Mouse (Mus musculus) c-Kit-positive CD71-positive TER-119-negative erythroid progenitor cells, embryonic 14.5 days (primary cell): ENCODE data around the gene Sim1.

Experiments
- DNase-seq: peaks from one replicate; pipeline ENCODE4 v3.0.0-alpha.2; 2013; ENCODE audit warnings: low read depth

The Sim1 gene

DNA sequence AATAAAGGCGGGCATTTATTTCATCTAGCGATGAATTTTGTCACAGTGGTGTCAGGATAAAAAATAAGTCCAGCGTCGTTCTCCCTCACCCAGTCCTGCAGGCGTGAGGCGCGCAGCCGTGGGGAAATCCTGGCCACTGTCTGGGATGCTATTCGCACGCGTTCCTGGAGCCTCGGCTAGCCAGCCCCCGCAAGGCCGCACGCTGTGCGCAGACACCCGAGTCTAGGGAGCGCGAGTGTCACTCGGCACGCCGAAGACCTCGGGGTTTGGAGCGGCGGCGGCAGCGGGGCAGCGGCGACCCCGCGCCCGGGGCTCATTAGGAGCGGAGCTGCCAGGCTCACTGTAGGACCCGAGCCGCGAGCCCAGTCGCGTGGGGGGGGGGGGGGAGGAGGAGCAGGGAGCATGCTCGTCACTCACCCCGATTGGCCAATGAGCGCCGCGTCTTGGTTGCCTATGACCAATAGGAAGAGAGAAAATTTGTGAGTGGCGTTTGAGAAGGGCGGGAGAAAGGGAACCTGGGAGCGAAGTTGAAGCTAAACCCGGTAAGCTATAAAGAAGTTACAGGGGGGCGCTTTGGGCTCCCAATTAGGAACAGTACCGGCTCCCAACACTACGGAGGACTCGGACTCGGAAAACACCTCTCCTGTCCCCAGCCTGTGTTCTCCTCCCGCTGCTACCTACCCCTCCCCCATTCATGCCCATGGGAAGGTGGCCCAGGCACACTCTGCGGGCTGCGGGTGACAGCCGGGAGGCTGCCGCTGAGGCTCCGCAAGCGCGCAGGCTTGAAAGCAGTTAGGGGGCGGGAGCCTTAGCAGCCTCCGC is at the start of gene Sim1:
Gene Sim1, plus strand, starts transcription at position 585 of the 822 bp plus-strand sequence.
- DNase-seq, result no peak

GRCm38 (mm10) chr10:50868202-50868601 is 26.4 kb upstream of the Sim1 start:
- no peak for DNase-seq

- no peak for DNase-seq
Observed at GRCm38 (mm10) chr10:50876952-50877351, 17.6 kb upstream of the Sim1 start.

GRCm38 (mm10) chr10:50881476-50882069 is 13.0 kb upstream of the Sim1 start:
- no peak for DNase-seq

- no peak for DNase-seq
Observed at GRCm38 (mm10) chr10:50882366-50882765, 12.2 kb upstream of the Sim1 start.

GRCm38 (mm10) chr10:50886305-50886704 is 8.2 kb upstream of the Sim1 start:
- DNase-seq, result no peak

DNA sequence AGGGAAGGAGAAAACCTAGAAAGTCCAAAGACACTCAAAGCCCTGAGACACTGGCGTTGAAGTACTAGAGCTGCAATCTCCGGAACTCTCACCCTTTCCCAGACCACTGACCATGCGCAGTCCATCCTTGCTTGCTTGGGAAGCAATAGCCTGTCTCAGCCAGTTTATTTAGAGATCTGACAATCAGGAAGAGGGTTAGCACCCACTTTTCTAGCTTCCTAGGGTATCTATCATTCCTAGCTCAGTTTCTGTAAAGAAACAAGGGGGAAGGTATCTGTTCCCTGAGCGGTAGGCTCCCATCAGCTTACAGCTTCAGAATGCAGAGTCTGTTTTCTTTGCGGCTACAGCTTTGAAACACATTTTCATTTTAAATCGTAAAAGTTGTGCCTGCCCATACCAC is 3.9 kb upstream of the Sim1 start:
- no peak for DNase-seq

DNA sequence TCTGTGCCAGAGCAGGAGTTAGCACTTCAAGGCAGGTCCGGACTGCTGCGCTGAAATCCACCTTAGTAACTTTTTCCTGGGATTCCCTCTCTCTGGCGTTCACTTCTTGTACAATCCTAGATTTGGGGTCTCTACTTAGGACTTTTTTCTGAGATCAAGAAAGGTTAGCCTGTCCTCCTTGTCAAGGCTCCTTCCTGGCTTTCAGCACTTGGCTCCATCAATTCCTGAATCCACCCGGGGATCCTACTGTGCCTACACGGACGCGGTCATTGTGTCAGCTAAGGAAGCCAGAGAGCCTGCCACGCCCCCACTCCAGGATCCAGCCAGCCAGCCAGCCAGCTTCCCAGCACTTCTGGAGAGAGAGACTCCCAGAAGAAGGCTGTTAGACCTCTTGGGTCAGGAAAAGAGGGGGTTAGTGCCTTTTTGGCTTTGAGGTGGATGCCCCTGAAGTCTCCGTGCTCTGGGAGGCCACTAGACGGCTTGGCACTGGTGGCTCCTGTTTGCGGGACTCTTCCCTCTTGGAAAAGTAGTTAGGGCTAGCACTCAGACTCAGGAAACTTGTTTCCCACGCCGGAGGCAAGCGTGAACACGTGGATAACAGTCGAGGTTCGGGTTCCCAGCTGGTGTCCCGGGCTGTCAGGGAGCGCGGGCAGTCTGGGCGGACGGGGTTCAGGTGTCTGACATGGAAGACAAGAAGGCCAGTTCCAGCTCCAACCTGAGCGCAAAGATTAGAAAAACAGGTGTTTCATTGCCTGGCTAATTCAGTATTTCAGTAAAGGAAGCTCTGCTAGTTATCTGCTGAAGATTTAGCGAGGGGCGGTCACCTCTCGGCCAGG is 2.5 kb upstream of the Sim1 start:
- no peak for DNase-seq

DNA sequence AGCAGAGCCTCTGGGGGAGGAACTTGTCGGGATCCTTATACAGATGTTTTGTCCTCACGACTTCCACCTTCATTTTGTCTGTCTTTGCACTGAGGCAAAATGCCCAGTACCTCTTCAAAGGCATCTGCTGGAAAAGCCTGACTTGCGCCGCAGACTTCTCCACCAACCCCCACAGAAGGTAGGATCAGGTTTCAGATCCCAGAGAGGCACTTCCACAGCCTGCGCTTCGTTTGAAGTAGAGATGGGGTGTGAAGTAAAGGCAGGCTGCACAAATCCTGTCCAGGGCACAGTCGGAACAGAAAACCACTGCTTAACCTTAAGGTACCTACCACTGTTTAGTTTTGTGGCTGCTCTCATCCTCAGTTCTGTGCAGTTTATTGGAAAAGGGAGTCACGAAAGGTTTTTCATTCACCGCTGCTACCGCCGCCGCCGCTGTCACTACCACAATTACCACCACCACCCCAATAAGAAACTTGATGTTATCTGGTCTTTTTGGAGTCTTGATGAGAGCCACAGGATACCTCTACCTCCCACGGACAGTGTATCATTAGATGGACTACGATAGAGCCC is 1.7 kb upstream of the Sim1 start:
- DNase-seq, result no peak

- no peak for DNase-seq
Observed at GRCm38 (mm10) chr10:50893546-50893945, 1.0 kb upstream of the Sim1 start.

DNA sequence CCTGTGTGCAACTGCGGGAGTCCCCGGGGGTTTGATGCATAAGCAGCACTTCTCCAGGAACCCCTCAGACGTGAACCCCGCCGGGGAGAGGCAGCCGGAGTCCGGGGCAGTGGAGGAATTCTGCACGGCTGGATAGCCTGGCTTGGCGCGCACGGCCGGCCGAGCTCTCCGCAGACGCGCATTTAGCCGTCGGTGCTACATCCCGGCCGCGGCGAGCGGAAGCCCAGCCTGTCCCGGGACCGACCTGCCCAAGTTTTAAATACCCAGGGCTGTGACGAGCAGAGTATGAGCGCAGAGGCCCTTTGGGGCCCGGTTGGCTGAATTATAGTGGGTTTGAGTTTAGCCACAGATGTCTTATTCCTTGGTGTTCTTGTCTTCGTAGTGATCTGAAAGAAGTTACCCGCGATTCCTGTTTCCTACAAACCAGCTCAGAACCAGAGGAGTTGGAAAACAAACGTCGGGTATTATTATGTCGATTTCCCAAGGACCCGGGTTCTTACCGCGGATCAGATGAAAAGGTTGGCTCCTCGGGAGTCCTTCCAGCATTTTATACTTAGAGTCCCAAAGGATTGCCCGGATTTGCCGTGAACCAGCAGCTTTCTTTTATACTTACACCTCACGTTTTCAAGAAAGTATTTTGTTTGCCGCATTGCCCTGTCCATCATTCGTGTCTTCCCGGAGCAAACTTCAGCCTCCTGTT is 687 bp downstream of the Sim1 start:
- no peak for DNase-seq

GRCm38 (mm10) chr10:50895881-50896766 is 1.6 kb downstream of the Sim1 start:
- DNase-seq, result no peak

GRCm38 (mm10) chr10:50896767-50897390 is 2.3 kb downstream of the Sim1 start:
- no peak for DNase-seq

- DNase-seq, result no peak
Observed at GRCm38 (mm10) chr10:50897530-50898471, 3.2 kb downstream of the Sim1 start.

GRCm38 (mm10) chr10:50898621-50899020 is 4.1 kb downstream of the Sim1 start:
- DNase-seq, result no peak

GRCm38 (mm10) chr10:50899846-50900745 is 5.5 kb downstream of the Sim1 start:
- DNase-seq, result no peak

DNA sequence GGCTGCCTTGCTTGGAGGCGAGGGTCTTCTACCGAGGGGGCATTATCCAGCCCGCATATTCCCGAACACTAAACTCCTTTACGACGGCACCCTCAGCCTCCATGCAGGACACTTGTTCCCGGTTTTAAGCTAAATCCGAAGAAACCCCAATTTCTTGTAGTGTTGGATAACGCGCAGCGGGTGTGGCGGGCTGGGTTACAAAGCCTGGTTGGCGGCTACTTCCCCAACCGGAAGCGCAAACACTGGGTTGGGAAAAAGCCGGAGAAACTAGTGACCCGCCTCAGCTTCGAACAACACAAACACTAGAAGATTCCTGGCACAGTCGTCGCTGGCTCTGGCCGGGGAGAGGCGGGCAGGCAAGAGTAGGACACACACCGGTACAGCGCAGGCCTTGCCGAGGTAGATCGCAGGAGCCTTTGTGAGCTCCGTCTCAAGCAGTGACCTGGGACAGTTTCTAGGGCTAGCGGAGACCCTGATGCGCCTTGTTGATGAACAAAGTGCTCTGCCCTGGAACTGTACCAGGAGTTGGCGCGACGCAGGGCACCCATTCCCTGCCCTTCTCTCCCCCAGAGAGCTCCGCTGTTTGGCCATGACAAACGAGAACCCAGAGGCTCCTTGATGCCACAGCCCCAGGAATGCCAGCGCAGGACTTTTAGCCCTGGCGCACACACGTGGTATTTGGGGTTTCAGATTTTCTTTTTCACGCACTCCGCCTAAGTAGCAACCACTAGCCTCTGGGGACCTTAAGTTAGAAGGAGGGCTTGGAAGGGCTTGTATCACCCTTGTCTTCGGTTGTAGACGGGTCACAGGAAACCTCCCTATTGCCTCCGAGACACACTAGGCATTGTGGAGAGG is 6.4 kb downstream of the Sim1 start:
- no peak for DNase-seq
